Mouse (Mus musculus): ENCODE measurements around the gene Nme2. TPM values are rescaled to one million over a fixed set of nuclear protein-coding genes. Genes with fewer than 3 reads are reported as not detected.

The Nme2 gene
- polyA plus RNA-seq, 1 experiment from 2014 or later = 102 TPM

DNA sequence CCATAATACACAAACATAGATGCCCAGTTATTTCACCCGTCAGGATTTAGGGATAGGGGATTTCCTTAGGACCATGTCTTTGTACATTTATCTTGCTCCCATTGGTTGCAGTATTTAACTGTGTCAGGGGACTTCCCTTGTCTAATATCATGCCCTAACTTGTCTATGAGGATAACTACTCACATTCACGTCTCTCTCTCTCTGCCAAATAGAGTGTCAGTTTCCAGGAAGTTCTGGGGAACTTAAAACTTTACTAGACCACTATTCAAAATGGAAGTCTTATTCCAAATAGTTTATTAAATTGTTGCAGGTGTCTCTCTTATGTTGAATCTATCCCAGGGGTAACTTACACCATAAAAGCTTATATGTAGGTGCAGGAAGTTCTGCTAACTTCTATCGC, 44.5 kb downstream of the Nme2 start:
- peaks cover 22% of the 10 kb centered on the region for H3K36me3 ChIP-seq (ENCODE audit: control insufficient read depth, insufficient read depth, low read length)
- 92% methylated on average over 3 of the region's 3 CpGs for WGBS

DNA sequence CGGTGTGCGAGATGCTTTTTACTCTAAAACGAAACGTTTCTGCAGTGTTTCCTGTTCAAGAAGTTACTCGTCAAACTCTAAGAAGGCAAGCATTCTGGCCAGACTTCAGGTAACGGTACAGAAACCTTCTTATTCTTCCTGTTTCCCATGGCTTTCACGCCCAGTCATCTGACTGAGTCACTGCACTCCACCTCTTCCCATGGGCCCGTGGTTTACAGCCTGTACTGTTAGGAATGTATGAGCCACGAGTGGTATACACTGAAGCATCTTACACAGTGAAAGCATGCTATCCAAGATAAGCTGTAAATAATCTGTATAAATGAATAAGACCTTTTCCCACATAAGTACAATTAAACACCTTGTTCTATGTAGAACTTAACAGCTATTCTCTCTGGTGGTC, 47.2 kb downstream of the Nme2 start:
- Histone ChIP-seq H3K27ac (ENCODE audit: low read length) (no peak overlapping the region), H3K4me3 (ENCODE audit: low read depth, low read length) (no peak overlapping the region), H3K36me3 (ENCODE audit: control insufficient read depth, insufficient read depth, low read length) (peaks cover 26% of the 10 kb centered on the region), H3K4me1 (ENCODE audit: control insufficient read depth, insufficient read depth, low read length) (no peaks in the 10 kb centered on the region), H3K27me3 (ENCODE audit: control insufficient read depth, insufficient read depth, low read depth, low read length) (no peaks in the 10 kb centered on the region), H3K9ac (ENCODE audit: low read depth, low read length) (no peak overlapping the region), H3K9me3 (replicated peaks; ENCODE audit: control insufficient read depth, low read length, poor library complexity, severe bottlenecking) (no peaks in the 10 kb centered on the region), H3K4me2 (ENCODE audit: low read length) (no peak overlapping the region)
- WGBS = 95% methylated on average over 9 of the region's 9 CpGs
- no peak for ATAC-seq

More for the DNA sequence above, 44.5 kb downstream of the Nme2 start:
- H3K4me1 ChIP-seq (ENCODE audit: control insufficient read depth, insufficient read depth, low read length) = no peaks in the 10 kb centered on the region
- no peak for ATAC-seq
- no peaks in the 10 kb centered on the region for H3K27me3 ChIP-seq (ENCODE audit: control insufficient read depth, insufficient read depth, low read depth, low read length)
- no peak overlapping the region for H3K4me3 ChIP-seq (ENCODE audit: low read depth, low read length)
- no peak overlapping the region for H3K27ac ChIP-seq (ENCODE audit: low read length)
- no peak overlapping the region for H3K9ac ChIP-seq (ENCODE audit: low read depth, low read length)
- H3K9me3 ChIP-seq (replicated peaks; ENCODE audit: control insufficient read depth, low read length, poor library complexity, severe bottlenecking) = no peaks in the 10 kb centered on the region
- no peak overlapping the region for H3K4me2 ChIP-seq (ENCODE audit: low read length)

DNA sequence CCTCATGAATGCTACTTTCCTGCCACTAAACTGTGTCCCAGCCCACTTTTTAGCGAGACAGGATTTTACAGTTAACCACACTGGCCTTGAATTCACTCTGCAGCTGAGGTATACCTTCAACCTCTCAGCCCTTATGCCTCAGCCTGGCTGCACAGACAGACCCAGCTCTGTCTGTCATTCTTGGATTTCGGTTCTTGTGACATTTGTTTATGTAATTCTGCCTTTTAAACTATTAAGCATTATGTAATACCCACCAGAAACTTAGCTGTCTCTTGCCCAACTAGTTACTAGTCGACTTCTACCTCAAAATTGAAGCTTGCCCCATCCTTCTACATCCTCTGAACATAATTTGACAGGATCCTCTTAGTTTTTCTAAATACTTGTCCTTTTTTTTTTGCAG, 48.2 kb downstream of the Nme2 start:
- Histone ChIP-seq H3K4me2 (ENCODE audit: low read length) (no peak overlapping the region), H3K9me3 (replicated peaks; ENCODE audit: control insufficient read depth, low read length, poor library complexity, severe bottlenecking) (no peaks in the 10 kb centered on the region), H3K27me3 (ENCODE audit: control insufficient read depth, insufficient read depth, low read depth, low read length) (no peaks in the 10 kb centered on the region), H3K4me3 (ENCODE audit: low read depth, low read length) (no peak overlapping the region), H3K4me1 (ENCODE audit: control insufficient read depth, insufficient read depth, low read length) (no peaks in the 10 kb centered on the region), H3K9ac (ENCODE audit: low read depth, low read length) (no peak overlapping the region), H3K36me3 (ENCODE audit: control insufficient read depth, insufficient read depth, low read length) (peaks cover 21% of the 10 kb centered on the region), H3K27ac (ENCODE audit: low read length) (no peak overlapping the region)
- WGBS = 93% methylated on average over 3 of the region's 3 CpGs
- no peak for ATAC-seq

DNA sequence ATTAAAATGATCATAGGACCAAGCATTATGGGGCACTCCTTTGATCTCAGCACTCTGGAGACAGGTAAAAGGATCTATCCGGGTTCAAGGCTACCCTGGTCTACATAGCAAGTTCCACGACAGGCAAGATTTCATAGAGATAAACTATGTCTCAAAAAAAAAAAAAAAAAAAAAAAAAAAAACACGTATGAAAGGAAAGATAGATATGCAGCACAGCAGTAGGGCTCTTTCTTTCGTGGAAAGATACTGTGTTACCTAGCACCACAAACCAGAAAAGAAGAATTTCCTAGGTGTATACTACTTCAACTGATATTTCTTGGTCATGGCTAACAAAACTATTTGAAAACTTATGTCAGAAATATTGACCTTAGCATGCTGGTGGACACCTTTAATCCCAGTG, 49.2 kb downstream of the Nme2 start:
- Histone ChIP-seq H3K4me2 (ENCODE audit: low read length) (no peak overlapping the region), H3K9me3 (replicated peaks; ENCODE audit: control insufficient read depth, low read length, poor library complexity, severe bottlenecking) (no peaks in the 10 kb centered on the region), H3K4me1 (ENCODE audit: control insufficient read depth, insufficient read depth, low read length) (no peaks in the 10 kb centered on the region), H3K4me3 (ENCODE audit: low read depth, low read length) (no peak overlapping the region), H3K36me3 (ENCODE audit: control insufficient read depth, insufficient read depth, low read length) (peaks cover 21% of the 10 kb centered on the region), H3K9ac (ENCODE audit: low read depth, low read length) (no peak overlapping the region), H3K27me3 (ENCODE audit: control insufficient read depth, insufficient read depth, low read depth, low read length) (no peaks in the 10 kb centered on the region), H3K27ac (ENCODE audit: low read length) (no peak overlapping the region)
- 82% methylated on average over 4 of the region's 4 CpGs for WGBS
- ATAC-seq = no peak

Other genes with a start within 250 kb of the Nme2 start
- gene Utp18, start 70.5 kb downstream of the Nme2 start, polyA plus RNA-seq (2015; fragmentation: Nextera tagmentation; extraction: Ambion mirVana) = 31.1 and 32.5 TPM in 2 replicates
- 19.8 and 23.8 TPM in 2 replicates for gene Mbtd1, start 70.4 kb downstream of the Nme2 start, polyA plus RNA-seq (2015; fragmentation: Nextera tagmentation; extraction: Ambion mirVana)
- 314 and 329 TPM in 2 replicates for gene Gm20390, start 12.0 kb upstream of the Nme2 start, polyA plus RNA-seq (2015; fragmentation: Nextera tagmentation; extraction: Ambion mirVana)
- gene Nme1, start 12.3 kb upstream of the Nme2 start, polyA plus RNA-seq (2015; fragmentation: Nextera tagmentation; extraction: Ambion mirVana) = 426 and 443 TPM in 2 replicates
- 82.7 and 92.9 TPM in 2 replicates for gene Spag9, start 39.8 kb upstream of the Nme2 start, polyA plus RNA-seq (2015; fragmentation: Nextera tagmentation; extraction: Ambion mirVana)